Mouse (Mus musculus) lung, adult 2 months (tissue): ENCODE data around the gene Mgat4b. TPM values are rescaled to one million over a fixed set of nuclear protein-coding genes. Genes with fewer than 3 reads are reported as not detected.

Experiments
- DNase-seq: peaks from one replicate; pipeline ENCODE4 v3.0.0; 2022
- H3K4me1 ChIP-seq: fragments of 200-500 bp; 2 replicates; pipeline ENCODE4 v1.6.1; 2011; ENCODE audit warnings: low read length; ENCODE audit not compliant: control insufficient read depth, insufficient read depth
- H3K4me3 ChIP-seq: fragments of 200-500 bp; replicated peaks from 2 replicates; pipeline ENCODE3; 2011; ENCODE audit warnings: low read depth, mild to moderate bottlenecking, control low read depth, low read length; ENCODE audit errors: extremely low read depth
- CTCF ChIP-seq: fragments of 200-500 bp; IDR thresholded peaks from 2 replicates; pipeline ENCODE4 v1.5.1; 2011; ENCODE audit warnings: mild to moderate bottlenecking, low read length, control low read depth; ENCODE audit not compliant: insufficient read depth
- POLR2A ChIP-seq: fragments of 200-500 bp; IDR thresholded peaks from 2 replicates; pipeline ENCODE4 v1.6.1; 2011; ENCODE audit warnings: low read depth, mild to moderate bottlenecking, control low read depth, low read length, borderline replicate concordance; ENCODE audit errors: extremely low read depth
- WGBS: fragments of 180-500 bp; shearing (Covaris S2); methylation state at CpG from one replicate; pipeline ENCODE4 v1.1.7; 2018; 5-methylcytosine and 5-hydroxymethylcytosine counted together
- polyA plus RNA-seq: library from polyadenylated mRNA; depleted of rRNA; stranded (reverse); fragments of >200 nt; gene quantifications from 2 replicates; pipeline ENCODE4 v1.2.3, GENCODE M21; 2012

The Mgat4b gene
- polyA plus RNA-seq, 1 experiment = 77.4 TPM

DNA sequence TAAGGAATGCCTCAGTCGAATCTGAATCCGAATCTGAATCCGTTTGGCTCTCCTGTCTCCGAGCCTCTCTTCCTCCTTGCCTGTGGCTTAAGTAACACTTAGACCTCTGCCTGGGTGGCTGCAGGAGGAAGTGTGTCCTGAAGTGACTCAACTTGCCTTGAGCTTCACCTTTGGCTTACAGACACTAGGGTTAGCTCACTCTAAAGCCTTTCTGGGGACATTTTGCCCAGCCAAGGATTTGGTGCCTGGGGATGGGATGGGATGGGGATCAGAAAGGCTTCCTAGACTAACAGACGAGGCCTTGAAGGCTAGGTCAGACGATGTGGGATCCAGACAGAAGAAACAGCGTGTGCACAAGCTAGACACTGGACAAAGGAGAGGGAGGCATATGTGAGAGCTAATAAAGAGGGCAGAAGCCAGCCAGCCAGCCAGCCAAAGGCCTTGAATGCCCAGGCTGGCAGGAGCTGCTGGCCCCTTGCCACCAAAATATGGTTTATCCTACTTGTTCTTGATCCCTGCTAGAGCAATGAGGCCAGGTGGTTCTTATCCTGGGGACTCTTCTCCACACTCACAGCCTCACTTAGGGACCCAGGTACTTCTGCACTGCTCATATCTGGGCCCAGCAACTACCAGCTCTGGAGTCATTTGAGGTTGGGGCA is 18.7 kb downstream of the Mgat4b start:
- no peak for TF ChIP-seq POLR2A
- no peak for DNase-seq
- Histone ChIP-seq H3K4me3 (no peak overlapping the region), H3K4me1 (peaks cover 31% of the 10 kb centered on the region)
- 46% methylated on average over 7 of the region's 7 CpGs for WGBS

- WGBS = 54% methylated on average over 45 of the region's 45 CpGs
- TF ChIP-seq POLR2A (no peak), CTCF (no peak)
- H3K4me1 ChIP-seq = peaks cover 31% of the 10 kb centered on the region
- no peak overlapping the region for H3K4me3 ChIP-seq
- no peak for DNase-seq
These were observed 20.0 kb downstream of the Mgat4b start for GRCm38 (mm10) chr11:50230481-50231304.

- peak; percentile 47 for DNase-seq
- no peak overlapping the region for H3K4me3 ChIP-seq
- WGBS = 33% methylated on average over 8 of the region's 8 CpGs
- peaks cover 29% of the 10 kb centered on the region for H3K4me1 ChIP-seq
- TF ChIP-seq POLR2A (no peak), CTCF (peak; percentile 41; the same call in 1 of the 2 replicates)
These were observed 20.7 kb downstream of the Mgat4b start for GRCm38 (mm10) chr11:50231411-50231810.

DNA sequence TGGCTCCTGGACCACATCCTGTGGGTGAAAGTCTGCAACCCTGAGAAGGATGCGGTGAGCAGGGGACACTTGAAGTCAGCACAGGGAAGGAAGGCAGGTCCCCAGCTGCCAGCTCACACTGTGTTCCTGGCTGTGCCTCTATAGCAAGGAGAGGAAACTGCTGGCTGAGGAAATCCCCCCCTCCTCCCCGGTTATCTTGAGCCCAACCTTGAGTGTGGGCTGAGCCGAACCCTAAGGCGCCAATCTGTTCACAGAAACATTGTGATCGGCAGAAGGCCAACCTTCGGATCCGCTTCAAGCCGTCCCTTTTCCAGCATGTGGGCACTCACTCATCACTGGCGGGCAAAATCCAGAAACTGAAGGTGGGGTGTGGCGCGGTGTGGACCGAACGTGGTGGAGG is 22.3 kb downstream of the Mgat4b start:
- no peak overlapping the region for H3K4me3 ChIP-seq
- H3K4me1 ChIP-seq = peaks cover 14% of the 10 kb centered on the region
- 84% methylated on average over 13 of the region's 13 CpGs for WGBS
- no peak for DNase-seq
- TF ChIP-seq CTCF = no peak
- TF ChIP-seq POLR2A = no peak

DNA sequence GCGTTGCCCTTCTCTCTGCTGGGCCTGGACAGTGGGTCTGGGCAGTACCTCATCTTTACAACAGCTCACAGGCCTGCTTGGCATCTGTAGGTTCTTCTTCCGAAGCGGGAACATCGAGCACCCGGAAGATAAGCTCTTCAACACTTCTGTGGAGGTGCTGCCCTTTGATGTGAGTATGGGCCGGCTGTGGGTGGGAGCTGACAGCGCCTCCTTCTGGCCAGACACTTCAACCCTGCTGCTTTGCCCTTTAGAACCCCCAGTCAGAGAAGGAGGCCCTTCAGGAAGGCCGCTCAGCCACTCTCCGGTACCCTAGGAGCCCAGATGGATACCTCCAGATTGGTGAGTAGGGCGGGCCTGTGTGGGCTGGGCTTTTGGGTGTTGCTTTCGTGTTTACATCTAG is 23.3 kb downstream of the Mgat4b start:
- peaks cover 10% of the 10 kb centered on the region for H3K4me1 ChIP-seq
- 80% methylated on average over 11 of the region's 11 CpGs for WGBS
- H3K4me3 ChIP-seq = no peak overlapping the region
- DNase-seq = no peak
- TF ChIP-seq CTCF (no peak), POLR2A (no peak)

DNA sequence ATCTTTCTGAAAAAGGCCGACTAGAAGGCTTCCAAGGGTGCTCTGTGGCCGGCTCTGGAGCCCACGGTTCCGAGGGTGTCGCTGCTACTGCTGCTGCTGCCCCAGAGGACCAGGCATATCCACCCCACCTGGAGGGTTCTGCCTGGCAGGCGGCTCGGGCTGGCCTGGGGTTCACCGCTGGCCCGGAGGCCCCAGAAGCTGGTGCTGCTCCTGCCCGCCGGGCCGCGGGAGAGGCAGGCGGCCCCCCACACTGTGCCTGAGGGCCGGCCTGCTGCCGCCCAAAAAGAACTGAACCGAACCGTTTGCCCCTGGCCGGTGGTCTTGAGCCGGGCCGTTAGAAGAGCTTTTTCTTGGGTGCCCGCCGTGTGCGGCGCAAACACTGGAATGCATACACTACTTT is 23.9 kb downstream of the Mgat4b start:
- WGBS = 96% methylated on average over 25 of the region's 25 CpGs
- Histone ChIP-seq H3K4me1 (peaks cover 9% of the 10 kb centered on the region), H3K4me3 (no peak overlapping the region)
- no peak for DNase-seq
- TF ChIP-seq CTCF (no peak), POLR2A (no peak)

DNA sequence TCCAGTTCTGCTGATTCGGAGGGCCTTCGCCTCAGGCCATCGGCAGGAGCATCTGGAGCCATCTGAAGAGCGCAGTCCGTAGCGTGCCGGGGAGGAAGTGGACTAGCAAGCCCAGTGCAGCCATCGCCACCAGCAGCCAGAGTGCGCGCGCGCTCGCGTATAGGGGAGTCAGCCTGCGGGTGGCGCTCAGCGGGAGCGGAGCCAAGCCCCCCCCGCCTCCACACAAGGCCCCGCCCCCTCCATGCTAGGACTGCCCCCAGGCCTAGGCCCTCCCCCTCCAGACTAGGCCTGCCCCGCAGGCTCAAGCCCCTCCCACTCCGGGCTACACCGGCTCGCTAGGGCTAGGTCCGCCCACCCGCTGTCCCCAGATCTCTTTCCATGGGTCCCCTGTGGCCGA is 25.8 kb downstream of the Mgat4b start:
- WGBS = under 1% methylated on average over 25 of the region's 27 CpGs
- no peak for TF ChIP-seq CTCF
- no peak for TF ChIP-seq POLR2A
- Histone ChIP-seq H3K4me3 (peak overlapping the region; percentile 72), H3K4me1 (peaks cover 6% of the 10 kb centered on the region)
- DNase-seq = peak; percentile 87

DNA sequence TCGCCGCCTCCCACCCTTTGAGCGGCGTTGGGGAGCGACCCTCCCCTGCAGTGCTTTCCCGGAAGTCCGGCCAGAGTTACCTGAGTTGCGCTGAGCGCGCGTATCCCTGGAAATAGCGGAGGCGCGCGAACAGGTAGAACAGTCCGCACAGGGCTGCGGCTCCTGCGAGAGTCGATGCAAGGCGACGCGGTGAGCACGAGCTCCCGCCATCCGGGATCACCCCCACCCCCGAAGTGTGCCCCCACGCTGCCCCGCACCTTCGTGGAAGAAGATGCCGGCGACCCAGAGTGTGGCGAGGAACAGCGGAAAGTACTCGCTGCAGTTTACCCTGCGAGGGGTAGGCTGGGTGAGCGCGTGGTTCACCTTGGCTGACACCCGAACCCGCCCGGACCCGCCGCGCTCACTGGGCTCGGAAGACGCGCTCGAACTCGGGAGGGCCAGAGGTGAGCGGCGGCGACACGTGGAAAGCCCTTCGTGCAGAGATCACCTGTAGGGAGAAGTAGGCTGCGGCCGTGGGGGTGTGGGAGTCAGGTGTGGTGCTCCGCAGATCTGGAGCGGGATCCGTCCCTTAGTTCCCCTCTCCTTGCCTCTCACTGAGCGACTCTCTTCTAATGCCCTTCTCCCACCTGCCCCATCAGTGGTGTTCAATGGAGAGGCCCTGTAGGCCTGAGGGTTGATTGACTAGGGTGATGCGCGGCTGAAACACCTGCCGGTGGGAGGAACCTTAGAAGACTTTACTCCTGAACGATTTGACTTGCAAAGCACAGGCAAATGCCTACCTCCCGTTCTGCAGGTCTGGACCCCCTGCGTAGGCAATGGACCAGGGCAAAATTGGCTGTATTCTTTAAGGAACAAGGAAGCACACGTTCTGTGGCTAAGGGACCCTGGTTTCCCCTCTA is 26.5 kb downstream of the Mgat4b start:
- WGBS = 7% methylated on average over 66 of the region's 66 CpGs

DNA sequence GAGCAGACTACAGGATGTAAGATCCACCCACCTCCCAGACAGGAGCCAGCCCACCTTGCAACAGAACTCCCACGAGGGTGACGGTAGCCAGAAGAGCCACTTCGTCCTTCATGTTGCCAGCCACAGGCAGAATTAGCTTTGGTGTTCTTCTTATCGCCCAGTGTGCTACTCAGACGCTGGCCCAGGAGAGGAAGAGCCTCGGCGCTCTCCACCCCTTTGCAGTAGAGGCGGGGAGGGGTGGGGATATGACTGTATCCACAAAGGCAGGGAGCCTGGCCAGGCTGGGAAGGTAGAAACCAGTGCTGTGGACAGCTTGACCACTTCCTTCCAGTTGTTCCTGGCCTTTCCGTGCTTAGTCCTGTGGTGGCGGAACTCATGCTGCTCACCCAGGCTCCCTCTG is 27.6 kb downstream of the Mgat4b start, which contains the start of gene Ltc4s:
Gene Ltc4s (minus strand): TSS at position 293 of the 400 bp plus-strand sequence.
- no peak for DNase-seq
- WGBS = 55% methylated on average over 10 of the region's 10 CpGs
- TF ChIP-seq CTCF = no peak
- TF ChIP-seq POLR2A = no peak

More for the DNA sequence above, 26.5 kb downstream of the Mgat4b start:
- Histone ChIP-seq H3K4me3 (peak overlapping the region; percentile 72), H3K4me1 (peaks cover 6% of the 10 kb centered on the region)
- TF ChIP-seq CTCF (no peak), POLR2A (no peak)
- DNase-seq = no peak

More for the DNA sequence above, 27.6 kb downstream of the Mgat4b start, which contains the start of gene Ltc4s:
- Histone ChIP-seq H3K4me1 (peaks cover 6% of the 10 kb centered on the region), H3K4me3 (peak within 1 kb of the TSS; percentile 22)
